Mouse (Mus musculus) gastrocnemius, postnatal 14 days (tissue): ENCODE data around the gene Mrpl58. TPM values are rescaled to one million over a fixed set of nuclear protein-coding genes. Genes with fewer than 3 reads are reported as not detected.
"Not testable (repeated sequence)": the region's sequence is repeated elsewhere in the genome, so short reads cannot be mapped to it uniquely, and the experiment has no call there.

Source experiments
- DNase-seq: peaks from one replicate; pipeline ENCODE4 v3.0.0; 2021; ENCODE audit warnings: mixed read lengths
- intact Hi-C: fragments of 180-260 bp; cut with DNase I; formaldehyde crosslinking; loops from one replicate; pipeline ENCODE4 v1.15.1; 2025; ENCODE audit warnings: low total_unique reads
- total RNA-seq, 2 experiments: library from RNA; stranded (reverse); gene quantifications; 2 replicates each; pipeline ENCODE4 v1.2.3; 2021

Mrpl58 gene
- total RNA-seq, 2 experiments from 2014 or later, result 103 to 107 TPM

- intact Hi-C loops, result no loop called here
- no peak for DNase-seq
Observed at GRCm38 (mm10) chr11:115377854-115378253, 25.7 kb upstream of the Mrpl58 start.

- DNase-seq, result no peak
- intact Hi-C loops, result no loop called here
Observed at GRCm38 (mm10) chr11:115381276-115381675, 22.3 kb upstream of the Mrpl58 start.

- DNase-seq, result peak; percentile 93
- intact Hi-C loops, result no loop called here
Observed at GRCm38 (mm10) chr11:115381743-115382539, 21.6 kb upstream of the Mrpl58 start, which contains the start of gene Cdr2l. TSS of gene Cdr2l (plus strand) at chr11:115381916.

GRCm38 (mm10) chr11:115382891-115383290 lies 20.7 kb upstream of the Mrpl58 start:
- intact Hi-C loops, result no loop called here
- DNase-seq, result no peak

- intact Hi-C loops, result no loop called here
- DNase-seq, result peak; percentile 36
Observed at GRCm38 (mm10) chr11:115383701-115384474, 19.7 kb upstream of the Mrpl58 start.

- intact Hi-C loops, result no loop called here
- DNase-seq, result no peak
Observed at GRCm38 (mm10) chr11:115384587-115384986, 19.0 kb upstream of the Mrpl58 start.

GRCm38 (mm10) chr11:115386859-115387258 lies 16.7 kb upstream of the Mrpl58 start:
- intact Hi-C loops, result not testable (repeated sequence)

GRCm38 (mm10) chr11:115391358-115391757 lies 12.2 kb upstream of the Mrpl58 start:
- intact Hi-C loops, result no loop called here

More at GRCm38 (mm10) chr11:115386859-115387258, 16.7 kb upstream of the Mrpl58 start:
- not testable (repeated sequence) for DNase-seq

GRCm38 (mm10) chr11:115393721-115394325 lies 9.7 kb upstream of the Mrpl58 start:
- intact Hi-C loops, result no loop called here
- no peak for DNase-seq

More at GRCm38 (mm10) chr11:115391358-115391757, 12.2 kb upstream of the Mrpl58 start:
- DNase-seq, result no peak

GRCm38 (mm10) chr11:115398085-115398484 lies 5.5 kb upstream of the Mrpl58 start:
- DNase-seq, result no peak

GRCm38 (mm10) chr11:115400126-115400525 lies 3.4 kb upstream of the Mrpl58 start:
- intact Hi-C loops, result no loop called here
- DNase-seq, result no peak

More at GRCm38 (mm10) chr11:115398085-115398484, 5.5 kb upstream of the Mrpl58 start:
- intact Hi-C loops, result no loop called here

GRCm38 (mm10) chr11:115400630-115401391 lies 2.7 kb upstream of the Mrpl58 start:
- intact Hi-C loops, result no loop called here
- no peak for DNase-seq

- DNase-seq, result no peak
- intact Hi-C loops, result no loop called here
Observed at GRCm38 (mm10) chr11:115405723-115406122, 2.2 kb downstream of the Mrpl58 start.

GRCm38 (mm10) chr11:115406858-115407401 lies 3.4 kb downstream of the Mrpl58 start:
- DNase-seq, result no peak
- intact Hi-C loops, result no loop called here

- intact Hi-C loops, result no loop called here
Observed at GRCm38 (mm10) chr11:115408266-115408920, 4.8 kb downstream of the Mrpl58 start.

GRCm38 (mm10) chr11:115409556-115409955 lies 6.0 kb downstream of the Mrpl58 start:
- intact Hi-C loops, result no loop called here
- DNase-seq, result no peak

More at GRCm38 (mm10) chr11:115408266-115408920, 4.8 kb downstream of the Mrpl58 start:
- no peak for DNase-seq

- intact Hi-C loops, result loop anchor here (2.0 kb wide), 1 partner anchor 53 kb away; no protein-coding TSS in a partner anchor
Observed at GRCm38 (mm10) chr11:115419531-115420237, 16.1 kb downstream of the Mrpl58 start, which contains the start of the genes Atp5h and Kctd2. TSS of gene Atp5h (minus strand) at chr11:115419962. TSS of gene Kctd2 (plus strand) at chr11:115420128.

More at GRCm38 (mm10) chr11:115419531-115420237, 16.1 kb downstream of the Mrpl58 start, which contains the start of the genes Atp5h and Kctd2:
- DNase-seq, result peak; percentile 96
